Mouse (Mus musculus): ENCODE data around the gene Tnfaip2. TPM values are rescaled to one million over a fixed set of nuclear protein-coding genes. Genes with fewer than 3 reads are reported as not detected.

Tnfaip2 gene
- total and polyA plus RNA-seq, 2 experiments: 10.0 to 28.9 TPM

DNA sequence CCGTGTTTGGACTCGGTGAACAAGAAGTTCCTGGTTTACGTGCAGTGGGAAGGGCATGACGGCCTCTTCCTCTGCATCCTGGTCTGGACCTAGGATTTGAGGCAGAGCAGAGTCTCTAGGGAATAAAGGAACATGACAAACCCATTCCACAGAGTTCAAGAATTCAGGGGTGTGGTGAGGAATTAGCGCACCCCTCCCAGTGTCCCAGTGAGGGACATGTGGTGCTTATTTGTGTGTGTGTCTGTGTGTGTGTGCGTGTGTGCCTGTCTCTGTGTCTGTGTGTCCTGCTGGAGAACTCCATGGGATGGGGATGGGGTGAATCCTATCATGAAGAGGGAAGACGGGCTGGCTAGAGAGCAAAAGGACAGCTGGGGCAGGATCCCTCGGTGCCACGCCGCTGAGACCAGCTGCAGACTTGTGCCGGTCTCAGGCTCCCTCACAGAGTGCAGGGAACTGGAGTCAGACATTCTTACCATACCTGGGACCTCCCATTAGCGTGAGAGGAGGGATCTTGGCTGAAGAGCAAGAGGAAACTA lies 13.1 kb downstream of the Tnfaip2 start:
- Histone ChIP-seq H3K9ac (ENCODE audit: low read depth, low read length) (no peak overlapping the region), H3K4me3 (ENCODE audit: insufficient read depth, low read depth, low read length) (no peak overlapping the region), H3K4me1 (ENCODE audit: control insufficient read depth, insufficient read depth, low read length) (no peaks in the 10 kb centered on the region), H3K79me2 (ENCODE audit: control insufficient read depth, insufficient read depth, low read length) (no peaks in the 10 kb centered on the region), H3K27me3 (ENCODE audit: control insufficient read depth, insufficient read depth, low read length) (no peaks in the 10 kb centered on the region), H3K36me3 (ENCODE audit: control insufficient read depth, insufficient read depth, low read length) (peaks cover 8% of the 10 kb centered on the region; the same call in 1 of the 2 replicates), H3K27ac (replicated peaks; ENCODE audit: insufficient read depth, low read depth, low read length) (no peak overlapping the region)
- no peak for TF ChIP-seq POLR2A (IDR thresholded peaks at IDR 0.05; ENCODE audit: extremely low read depth, insufficient read depth, low read length)
- DNase-seq (ENCODE audit: extremely low read depth, low read depth, low spot score): no peak
- 52% methylated on average over 12 of the region's 12 CpGs for WGBS

DNA sequence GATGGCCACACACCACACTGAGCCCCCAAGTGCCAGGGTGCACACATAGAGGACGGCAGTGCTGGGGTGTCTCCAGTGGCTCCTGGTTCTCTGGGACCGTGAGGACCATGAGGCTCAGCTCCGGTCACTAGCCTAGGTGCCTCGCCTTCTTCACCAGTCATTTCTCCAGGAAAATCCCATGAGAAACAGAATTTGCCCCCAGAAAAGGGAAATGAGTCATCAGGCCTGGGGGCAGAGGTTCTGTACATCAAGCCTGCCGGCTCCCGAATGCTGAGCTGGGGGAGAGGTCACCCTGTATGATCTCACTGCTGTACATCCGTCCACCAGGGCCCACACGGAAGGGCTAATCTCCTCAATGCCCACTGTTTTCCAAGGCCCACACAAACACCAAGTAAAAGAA lies 13.6 kb downstream of the Tnfaip2 start:
- 50% methylated on average over 8 of the region's 8 CpGs for WGBS
- no peak for TF ChIP-seq POLR2A (IDR thresholded peaks at IDR 0.05; ENCODE audit: extremely low read depth, insufficient read depth, low read length)
- no peak for TF ChIP-seq CTCF (IDR thresholded peaks at IDR 0.05; ENCODE audit: low read depth, low read length)

DNA sequence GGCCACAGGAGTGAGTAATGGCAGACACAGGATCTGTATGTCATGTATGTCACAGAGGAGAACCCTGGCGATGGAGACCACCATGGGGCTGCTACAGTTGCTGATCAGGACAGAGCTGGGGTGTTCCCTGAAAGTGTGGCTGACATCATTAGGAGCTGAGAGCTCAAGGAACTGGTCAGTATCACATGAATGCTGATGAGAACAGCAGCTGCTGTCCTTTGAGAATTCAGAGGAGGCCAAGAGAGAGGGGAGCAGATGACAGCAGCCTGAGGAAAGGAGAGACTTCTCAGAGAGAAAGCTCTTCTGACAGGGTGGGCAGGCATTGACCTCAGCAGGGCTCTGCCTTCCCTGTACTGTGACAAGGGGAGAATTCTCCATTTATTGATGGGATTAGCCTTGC lies 15.5 kb downstream of the Tnfaip2 start:
- Histone ChIP-seq H3K9ac (ENCODE audit: low read depth, low read length) (no peak overlapping the region), H3K27me3 (ENCODE audit: control insufficient read depth, insufficient read depth, low read length) (no peaks in the 10 kb centered on the region), H3K36me3 (ENCODE audit: control insufficient read depth, insufficient read depth, low read length) (peaks cover 4% of the 10 kb centered on the region; the same call in 1 of the 2 replicates), H3K27ac (replicated peaks; ENCODE audit: insufficient read depth, low read depth, low read length) (no peak overlapping the region), H3K79me2 (ENCODE audit: control insufficient read depth, insufficient read depth, low read length) (no peaks in the 10 kb centered on the region), H3K4me3 (ENCODE audit: insufficient read depth, low read depth, low read length) (no peak overlapping the region), H3K4me1 (ENCODE audit: control insufficient read depth, insufficient read depth, low read length) (0 out of 2 replicates have a peak, but pooled peaks cover 1% of the 10 kb centered on the region)
- WGBS: 92% methylated on average over 1 of the region's 1 CpGs
- no peak for DNase-seq (ENCODE audit: extremely low read depth, low read depth, low spot score)
- TF ChIP-seq POLR2A (IDR thresholded peaks at IDR 0.05; ENCODE audit: extremely low read depth, insufficient read depth, low read length) (no peak), CTCF (IDR thresholded peaks at IDR 0.05; ENCODE audit: low read depth, low read length) (no peak)

More for the DNA sequence above, 13.6 kb downstream of the Tnfaip2 start:
- Histone ChIP-seq H3K4me3 (ENCODE audit: insufficient read depth, low read depth, low read length) (no peak overlapping the region), H3K4me1 (ENCODE audit: control insufficient read depth, insufficient read depth, low read length) (no peaks in the 10 kb centered on the region), H3K79me2 (ENCODE audit: control insufficient read depth, insufficient read depth, low read length) (no peaks in the 10 kb centered on the region), H3K27me3 (ENCODE audit: control insufficient read depth, insufficient read depth, low read length) (no peaks in the 10 kb centered on the region), H3K9ac (ENCODE audit: low read depth, low read length) (no peak overlapping the region), H3K27ac (replicated peaks; ENCODE audit: insufficient read depth, low read depth, low read length) (no peak overlapping the region), H3K36me3 (ENCODE audit: control insufficient read depth, insufficient read depth, low read length) (peaks cover 7% of the 10 kb centered on the region; the same call in 1 of the 2 replicates)
- no peak for DNase-seq (ENCODE audit: extremely low read depth, low read depth, low spot score)

DNA sequence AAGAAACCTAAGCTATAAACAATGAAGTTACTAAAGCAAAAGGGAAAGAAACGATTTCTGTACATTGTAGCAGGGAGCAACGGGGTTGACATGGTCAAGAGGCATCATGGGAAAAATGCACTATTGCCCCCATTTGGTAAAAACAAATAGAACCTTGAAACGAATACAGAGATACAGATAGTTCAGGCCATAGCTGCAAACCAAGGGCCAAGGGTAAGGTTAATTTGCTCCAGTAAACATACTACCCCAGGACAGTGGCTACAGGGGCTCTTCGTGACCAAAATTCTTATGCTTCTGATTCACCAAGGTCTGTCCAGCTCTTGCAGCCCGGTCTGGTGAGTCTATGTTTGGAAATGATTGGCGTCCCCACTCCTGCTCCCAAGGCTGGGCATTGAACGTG lies 21.3 kb downstream of the Tnfaip2 start:
- TF ChIP-seq CTCF (IDR thresholded peaks at IDR 0.05; ENCODE audit: low read depth, low read length) (no peak), POLR2A (IDR thresholded peaks at IDR 0.05; ENCODE audit: extremely low read depth, insufficient read depth, low read length) (no peak)

DNA sequence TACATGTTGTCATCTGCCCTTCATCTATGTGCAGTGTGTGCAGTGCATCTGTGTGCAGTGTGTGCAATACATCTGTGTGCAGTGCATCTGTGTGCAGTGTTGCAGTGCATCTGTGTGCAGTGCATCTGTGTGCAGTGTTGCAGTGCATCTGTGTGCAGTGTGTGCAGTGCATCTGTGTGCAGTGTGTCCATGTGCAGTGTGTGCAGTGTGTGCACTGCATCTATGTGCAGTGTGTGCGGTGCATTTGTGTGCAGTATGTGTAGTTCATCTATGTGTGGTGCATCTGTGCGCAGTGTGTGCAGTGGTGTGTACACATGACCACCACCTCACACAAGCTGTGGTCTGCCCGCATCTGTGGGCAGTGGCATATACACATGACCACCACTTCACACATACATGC lies 24.1 kb downstream of the Tnfaip2 start:
- 96% methylated on average over 3 of the region's 3 CpGs for WGBS
- no peak for DNase-seq (ENCODE audit: extremely low read depth, low read depth, low spot score)
- TF ChIP-seq CTCF (IDR thresholded peaks at IDR 0.05; ENCODE audit: low read depth, low read length): no peak
- TF ChIP-seq POLR2A (IDR thresholded peaks at IDR 0.05; ENCODE audit: extremely low read depth, insufficient read depth, low read length): no peak
- no peaks in the 10 kb centered on the region for H3K27me3 ChIP-seq (ENCODE audit: control insufficient read depth, insufficient read depth, low read length)
- no peaks in the 10 kb centered on the region for H3K79me2 ChIP-seq (ENCODE audit: control insufficient read depth, insufficient read depth, low read length)
- H3K27ac ChIP-seq (replicated peaks; ENCODE audit: insufficient read depth, low read depth, low read length): no peak overlapping the region
- H3K4me1 ChIP-seq (ENCODE audit: control insufficient read depth, insufficient read depth, low read length): 0 out of 2 replicates have a peak, but pooled peaks cover 1% of the 10 kb centered on the region
- no peak overlapping the region for H3K4me3 ChIP-seq (ENCODE audit: insufficient read depth, low read depth, low read length)
- no peak overlapping the region for H3K9ac ChIP-seq (ENCODE audit: low read depth, low read length)
- no peaks in the 10 kb centered on the region for H3K36me3 ChIP-seq (ENCODE audit: control insufficient read depth, insufficient read depth, low read length)

More for the DNA sequence above, 21.3 kb downstream of the Tnfaip2 start:
- H3K27ac ChIP-seq (replicated peaks; ENCODE audit: insufficient read depth, low read depth, low read length): no peak overlapping the region
- no peak overlapping the region for H3K4me3 ChIP-seq (ENCODE audit: insufficient read depth, low read depth, low read length)
- no peaks in the 10 kb centered on the region for H3K27me3 ChIP-seq (ENCODE audit: control insufficient read depth, insufficient read depth, low read length)
- DNase-seq (ENCODE audit: extremely low read depth, low read depth, low spot score): no peak
- 0 out of 2 replicates have a peak, but pooled peaks cover 1% of the 10 kb centered on the region for H3K4me1 ChIP-seq (ENCODE audit: control insufficient read depth, insufficient read depth, low read length)
- WGBS: 33% methylated on average over 7 of the region's 7 CpGs
- H3K79me2 ChIP-seq (ENCODE audit: control insufficient read depth, insufficient read depth, low read length): no peaks in the 10 kb centered on the region
- no peak overlapping the region for H3K9ac ChIP-seq (ENCODE audit: low read depth, low read length)
- H3K36me3 ChIP-seq (ENCODE audit: control insufficient read depth, insufficient read depth, low read length): no peaks in the 10 kb centered on the region

DNA sequence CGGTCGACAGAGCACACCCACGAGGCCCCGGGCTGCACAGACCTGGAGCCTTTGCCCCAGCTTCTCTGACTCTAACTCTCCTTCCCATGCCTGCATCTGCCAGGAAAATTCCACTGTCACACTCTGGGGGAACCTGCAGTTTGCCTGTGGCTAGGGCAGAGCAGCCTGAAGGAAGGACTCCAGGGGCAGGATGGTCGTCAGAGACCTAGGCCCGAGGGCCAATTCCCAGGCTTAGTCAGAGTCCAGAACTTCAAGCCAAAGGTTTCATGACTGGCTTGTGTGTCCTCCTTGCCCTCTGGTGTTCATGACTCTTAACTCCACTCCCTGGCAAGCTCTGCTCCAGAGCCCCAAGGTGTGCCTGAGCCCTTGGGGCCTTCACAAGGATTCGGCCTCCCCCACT lies 25.9 kb downstream of the Tnfaip2 start:
- no peak overlapping the region for H3K27ac ChIP-seq (replicated peaks; ENCODE audit: insufficient read depth, low read depth, low read length)
- WGBS: 93% methylated on average over 7 of the region's 7 CpGs
- no peak for DNase-seq (ENCODE audit: extremely low read depth, low read depth, low spot score)
- no peak overlapping the region for H3K9ac ChIP-seq (ENCODE audit: low read depth, low read length)
- no peaks in the 10 kb centered on the region for H3K79me2 ChIP-seq (ENCODE audit: control insufficient read depth, insufficient read depth, low read length)
- no peak overlapping the region for H3K4me3 ChIP-seq (ENCODE audit: insufficient read depth, low read depth, low read length)
- TF ChIP-seq POLR2A (IDR thresholded peaks at IDR 0.05; ENCODE audit: extremely low read depth, insufficient read depth, low read length) (no peak), CTCF (IDR thresholded peaks at IDR 0.05; ENCODE audit: low read depth, low read length) (no peak)
- H3K27me3 ChIP-seq (ENCODE audit: control insufficient read depth, insufficient read depth, low read length): no peaks in the 10 kb centered on the region
- no peaks in the 10 kb centered on the region for H3K4me1 ChIP-seq (ENCODE audit: control insufficient read depth, insufficient read depth, low read length)
- H3K36me3 ChIP-seq (ENCODE audit: control insufficient read depth, insufficient read depth, low read length): no peaks in the 10 kb centered on the region

All from liver, adult 2 months (tissue).